Mouse (Mus musculus) frontal cortex, adult (tissue): ENCODE measurements around the gene Morf4l1.

Experiments used
- ATAC-seq: cut with Nextera tagmentation; 2 replicates; pipeline ENCODE4 v1.9.2; 2017; ENCODE audit warnings: mild to moderate bottlenecking, moderate library complexity, mixed read lengths; ENCODE audit not compliant: low TSS enrichment

The Morf4l1 gene

DNA sequence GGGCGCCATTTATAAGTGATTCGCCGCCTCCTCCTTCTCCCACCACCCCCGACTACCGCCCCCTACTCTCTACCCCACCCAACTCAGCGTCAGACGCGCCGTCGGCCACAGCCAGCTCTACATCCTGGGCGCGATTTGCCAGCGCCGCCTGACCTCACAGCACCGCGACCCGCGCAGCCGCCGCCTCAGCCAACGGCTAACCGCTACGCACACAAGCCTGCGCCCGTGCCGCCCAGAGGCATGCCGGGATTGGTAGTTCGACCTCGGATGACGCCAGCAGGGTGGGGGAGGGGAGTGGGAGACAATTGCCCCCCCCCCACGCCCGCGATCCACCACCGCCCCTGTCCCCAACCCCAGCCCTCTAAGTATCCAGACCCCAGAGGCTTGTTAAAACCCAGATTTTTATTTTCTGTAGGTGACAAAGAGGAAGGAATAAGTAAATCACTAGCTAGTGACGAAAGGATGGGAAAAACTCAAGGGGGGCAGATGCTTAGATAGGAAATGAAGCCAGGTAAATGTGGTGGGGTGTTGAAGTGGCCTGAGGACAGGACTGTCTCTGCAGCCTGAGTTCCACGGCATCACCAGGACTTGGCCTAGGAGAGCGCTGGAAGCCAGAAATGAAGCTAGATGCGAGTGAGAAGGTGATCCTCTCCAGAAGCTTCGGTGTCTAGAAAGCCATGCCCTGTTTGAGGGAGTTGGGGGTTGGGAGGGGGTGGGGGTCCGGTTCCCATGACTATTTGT, at the start of gene Morf4l1:
Morf4l1 (minus strand) TSS at position 208 of the 741 bp plus-strand sequence.
- peak; percentile 95 for ATAC-seq

- no peak for ATAC-seq
Measured at GRCm38 (mm10) chr9:90163749-90164095, 49.1 kb upstream of the Morf4l1 start.

DNA sequence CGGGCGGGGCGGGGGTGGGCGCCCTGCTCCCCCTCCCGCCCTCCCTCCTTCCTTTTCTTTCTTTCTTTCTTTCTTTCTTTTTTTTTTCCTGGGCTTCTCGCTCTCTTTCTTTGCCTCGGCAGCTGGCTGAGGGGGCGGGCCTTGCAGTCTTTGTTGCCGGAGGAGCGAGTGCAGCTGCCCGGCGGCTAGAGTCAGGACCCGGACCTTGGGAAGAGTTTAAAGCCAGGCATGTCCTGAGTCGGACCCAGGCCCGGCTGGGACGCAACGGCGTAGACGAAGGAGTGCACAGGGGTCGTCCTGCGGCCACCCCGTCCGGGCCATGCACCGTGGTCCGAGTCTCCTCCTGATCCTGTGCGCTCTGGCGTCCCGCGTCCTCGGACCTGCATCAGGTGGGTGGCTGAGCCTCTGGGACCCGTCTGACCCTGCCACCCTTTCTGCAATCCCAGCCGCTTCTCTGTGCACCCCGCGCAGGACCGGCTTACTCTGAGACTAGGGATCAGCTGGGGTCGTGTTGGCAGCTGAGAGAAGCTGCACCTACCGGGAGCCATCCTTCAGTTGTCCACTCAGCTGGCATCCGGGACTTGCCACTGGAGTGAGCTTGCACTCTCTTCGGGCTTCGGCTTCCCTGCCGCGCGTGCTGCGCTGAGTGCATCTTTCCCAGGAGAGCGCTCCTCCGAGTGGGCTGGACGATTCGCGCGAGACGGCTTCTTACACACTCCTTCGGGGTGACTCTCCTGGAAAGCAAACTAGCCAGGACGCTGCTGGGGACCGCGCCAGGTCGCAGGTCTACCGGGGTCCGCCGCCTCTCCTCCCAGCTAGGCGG, 48.6 kb upstream of the Morf4l1 start, which contains the start of gene Adamts7:
Adamts7 (plus strand) TSS at position 144 of the 823 bp plus-strand sequence.
- ATAC-seq: peak; percentile 80

DNA sequence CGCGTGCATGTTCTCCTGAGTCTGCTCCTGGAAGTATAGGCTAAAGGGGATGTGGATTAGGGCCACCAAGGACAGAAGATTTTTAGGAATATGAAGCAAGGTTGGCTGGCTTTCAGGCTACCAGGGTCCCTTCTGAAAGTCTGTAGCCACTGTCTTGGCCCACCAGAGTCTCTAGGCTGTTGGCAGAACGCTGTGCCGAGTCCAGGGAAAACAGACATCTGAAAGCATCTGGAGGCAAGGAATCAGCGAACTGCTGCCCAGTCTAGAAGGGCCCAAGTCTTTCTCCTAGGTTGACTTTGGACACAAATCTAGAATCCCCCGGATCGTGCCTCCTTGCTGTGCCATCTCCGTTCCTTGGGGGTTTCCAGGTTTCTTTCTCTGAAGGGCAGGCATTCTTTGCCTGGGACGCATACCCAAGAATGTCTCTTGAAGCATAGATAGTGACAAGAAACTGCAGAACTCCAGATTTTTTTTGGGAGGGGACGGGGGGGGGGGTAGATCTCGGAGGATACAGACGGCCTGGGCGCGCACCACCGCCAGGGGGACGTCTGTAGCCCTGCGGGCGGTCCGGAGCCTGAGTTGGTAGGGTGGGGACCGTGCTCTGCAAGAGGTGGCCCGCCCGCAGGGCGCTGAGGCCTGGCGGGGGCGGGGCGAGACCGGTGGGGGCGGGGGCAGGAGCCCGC, 47.8 kb upstream of the Morf4l1 start:
- peak; percentile 53 for ATAC-seq

DNA sequence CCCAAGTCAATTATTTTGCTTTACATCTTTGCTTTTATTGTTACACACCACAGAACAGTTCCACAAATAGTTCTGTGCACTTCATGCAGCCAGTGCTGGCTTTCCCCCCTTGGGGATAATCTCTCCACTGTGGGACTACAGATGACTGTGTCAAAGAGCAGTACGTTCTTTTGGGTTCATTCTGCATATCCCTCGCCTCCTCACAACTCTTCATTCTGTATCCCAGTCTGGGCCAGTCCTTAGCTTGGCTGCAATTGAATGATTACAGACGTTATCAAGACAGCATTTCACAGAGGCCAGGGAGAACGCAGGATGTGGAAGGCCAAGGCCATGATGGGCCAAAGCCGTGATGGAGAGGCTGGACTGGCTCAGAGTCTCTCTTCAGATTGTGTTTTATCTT, 32.3 kb upstream of the Morf4l1 start:
- no peak for ATAC-seq

DNA sequence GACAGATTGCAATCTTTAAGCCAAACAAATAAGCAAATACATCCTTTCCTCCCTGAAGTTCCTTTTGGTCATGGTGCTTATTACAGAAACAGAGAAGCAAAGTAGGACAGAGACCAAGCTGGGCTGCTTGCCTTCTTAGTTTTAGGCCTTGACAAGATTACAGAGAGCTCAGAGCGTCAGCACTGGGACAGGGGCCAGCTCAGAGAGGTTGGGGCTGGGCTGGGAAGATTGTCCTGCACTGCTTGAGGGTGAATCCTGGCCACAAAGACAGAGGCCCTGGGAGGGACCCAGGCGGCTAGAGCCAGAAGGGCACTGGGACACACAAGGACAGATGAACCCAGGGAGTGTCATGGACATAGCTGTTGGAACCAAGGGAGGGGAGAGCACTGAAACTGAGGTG, 31.2 kb upstream of the Morf4l1 start:
- ATAC-seq: no peak

GRCm38 (mm10) chr9:90136678-90136965, 22.0 kb upstream of the Morf4l1 start:
- no peak for ATAC-seq

- no peak for ATAC-seq
Measured at GRCm38 (mm10) chr9:90135963-90136677, 21.5 kb upstream of the Morf4l1 start.

DNA sequence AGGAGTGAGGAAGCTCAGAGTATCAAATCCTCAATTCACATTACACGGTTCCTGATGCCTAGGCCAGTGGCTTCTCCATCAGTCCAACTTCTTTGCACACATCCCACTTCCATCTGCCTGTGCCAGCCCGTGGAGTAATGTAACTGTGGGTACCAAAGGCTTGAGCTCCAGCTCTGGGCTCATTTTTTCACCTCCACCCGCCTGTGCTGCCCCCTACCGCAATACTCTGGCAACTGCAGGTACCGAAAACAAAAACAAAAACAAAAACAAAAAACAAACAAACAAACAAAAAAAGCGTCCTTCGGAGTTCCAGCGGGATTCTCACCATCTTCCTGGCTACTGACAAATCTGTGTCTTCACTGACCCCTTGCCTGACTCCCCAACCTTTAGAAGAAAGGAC, 20.9 kb upstream of the Morf4l1 start:
- no peak for ATAC-seq

DNA sequence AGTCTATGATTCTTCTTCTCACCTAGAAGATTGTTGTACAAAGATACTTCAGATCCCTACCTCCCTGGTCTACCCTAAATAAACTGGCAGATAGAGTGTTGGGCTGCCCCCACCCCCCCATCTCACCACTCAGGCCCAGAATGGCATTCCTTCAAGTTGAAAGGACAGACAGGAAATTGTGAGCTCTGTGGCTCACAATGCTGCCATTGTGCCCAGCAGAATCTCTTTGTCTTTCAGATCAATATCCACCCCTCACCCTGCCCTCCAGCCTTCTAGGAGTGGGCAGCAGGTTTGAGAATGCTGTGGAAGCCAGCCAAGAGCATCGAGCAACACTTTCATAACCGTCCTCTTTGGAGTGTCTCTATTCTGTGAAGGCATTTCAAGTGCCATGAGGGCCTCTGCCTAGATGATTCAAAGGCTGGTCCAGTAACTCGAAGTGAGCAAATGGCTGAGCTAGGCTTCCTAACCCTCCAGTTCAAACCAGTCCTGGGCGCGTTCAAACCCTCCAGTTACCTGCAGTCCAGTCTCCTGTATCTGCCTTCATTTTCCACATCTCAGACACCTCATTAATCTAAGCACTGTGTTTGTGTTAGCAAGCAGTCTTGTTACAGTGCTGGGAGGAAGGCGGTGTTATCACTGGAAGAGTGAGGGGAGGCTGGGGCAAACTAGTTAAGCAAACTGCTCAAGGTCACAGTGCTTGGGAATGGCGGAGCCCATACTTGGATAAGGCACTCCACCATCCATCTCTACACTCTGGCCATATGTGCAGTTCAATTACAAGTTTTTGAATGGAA, 19.2 kb upstream of the Morf4l1 start:
- no peak for ATAC-seq

GRCm38 (mm10) chr9:90128636-90129201, 14.1 kb upstream of the Morf4l1 start:
- no peak for ATAC-seq

DNA sequence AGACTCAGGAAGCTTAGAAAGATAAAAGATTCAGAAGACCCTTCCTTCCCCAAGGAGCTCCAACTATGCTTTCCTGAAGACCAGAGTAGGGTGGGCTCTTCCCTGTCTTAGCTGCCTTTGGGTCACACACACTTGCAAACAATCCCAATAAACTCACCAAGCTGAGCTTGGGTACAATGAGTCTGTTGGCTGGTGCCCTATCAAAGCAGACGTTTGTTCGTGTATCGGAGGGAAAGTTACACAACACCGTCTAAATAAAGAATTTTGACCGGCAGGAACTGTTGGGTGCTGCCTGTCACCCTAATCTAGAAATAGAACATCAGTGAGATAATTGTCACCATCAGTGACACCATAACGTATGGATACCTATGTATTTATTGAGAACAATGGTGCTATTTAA, 12.6 kb upstream of the Morf4l1 start:
- no peak for ATAC-seq

DNA sequence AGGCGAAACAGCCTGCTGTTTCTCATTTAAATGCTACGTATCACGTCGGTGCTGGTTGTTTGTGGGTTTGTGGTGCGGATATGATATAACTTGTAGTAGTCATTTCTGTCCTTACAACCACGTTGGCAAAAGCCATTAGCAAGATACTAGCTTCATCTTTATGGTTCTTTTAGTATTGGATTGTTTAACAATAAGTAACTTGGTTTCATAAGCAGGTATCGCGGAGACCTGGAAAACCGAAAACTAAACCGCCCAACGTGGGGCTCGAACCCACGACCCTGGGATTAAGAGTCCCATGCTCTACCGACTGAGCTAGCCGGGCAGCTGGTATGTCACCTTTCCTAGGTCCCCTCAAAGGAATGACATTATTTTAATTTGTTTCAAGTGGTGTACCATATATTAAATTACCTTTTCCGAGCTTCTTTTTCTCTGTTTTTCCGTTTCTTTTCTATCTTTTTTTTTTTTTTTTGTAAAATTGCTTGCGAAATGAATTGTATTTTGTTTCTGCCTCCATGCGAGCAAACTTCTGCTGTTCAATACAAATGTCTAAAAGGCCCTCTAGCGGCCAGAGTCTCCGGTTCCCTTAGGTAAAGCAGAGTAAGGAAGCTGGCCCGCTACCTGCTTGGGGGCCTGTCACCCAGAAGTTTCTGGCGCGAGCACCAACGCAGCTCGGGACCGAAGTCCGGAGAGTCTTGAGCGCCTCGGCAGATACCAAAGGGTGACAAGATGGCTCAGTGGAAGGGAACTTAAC, 11.9 kb upstream of the Morf4l1 start:
- peak; percentile 89 for ATAC-seq

DNA sequence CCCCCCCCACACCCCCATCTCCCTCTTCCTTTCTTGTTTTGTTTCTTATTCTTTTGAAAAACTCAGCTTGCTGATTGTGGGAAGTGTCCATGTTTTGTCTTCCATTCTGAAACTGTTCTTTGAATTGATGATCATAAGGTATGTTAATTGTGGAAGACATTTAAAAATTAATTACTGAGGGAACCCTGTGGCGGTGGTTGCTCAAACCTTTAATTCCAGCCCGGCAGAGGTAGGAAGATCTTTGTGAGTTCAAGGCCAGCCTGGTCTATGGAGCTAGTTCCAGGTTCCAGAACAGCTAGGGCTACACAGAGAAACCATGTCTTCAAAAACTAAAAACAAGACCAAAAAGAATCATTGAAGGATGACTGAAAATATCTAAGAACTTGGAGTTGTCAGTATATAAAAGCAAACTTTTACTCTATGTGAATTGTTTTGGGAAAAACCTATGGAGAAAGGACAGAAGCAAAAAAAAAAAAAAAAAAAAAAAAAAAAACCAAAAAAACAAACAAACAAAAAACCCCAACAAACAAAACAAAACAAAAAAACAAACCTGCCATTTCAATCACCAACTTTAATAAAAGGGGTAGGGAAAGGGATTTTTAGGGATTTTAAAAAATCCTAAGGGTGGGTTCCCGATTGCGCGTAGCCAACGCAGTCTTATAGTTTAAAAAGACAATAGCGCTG, 11.0 kb upstream of the Morf4l1 start:
- no peak for ATAC-seq

DNA sequence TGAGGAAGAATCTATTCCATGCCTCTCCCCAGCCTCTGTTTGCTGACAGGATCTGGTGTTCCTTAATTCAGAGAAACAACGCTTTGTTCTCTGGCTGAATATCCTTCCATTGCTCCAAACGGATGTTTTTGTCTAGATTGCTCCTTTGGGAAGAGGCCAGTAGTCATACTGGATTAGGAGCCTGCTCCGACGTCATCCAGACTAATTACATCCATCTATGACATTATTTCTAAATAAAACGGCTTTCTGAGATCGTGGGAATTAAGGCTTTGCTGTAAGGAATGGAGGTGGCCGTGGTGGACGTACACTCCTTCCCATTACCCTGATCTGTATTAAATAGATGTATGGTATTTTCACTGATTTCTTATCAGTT, 10.3 kb upstream of the Morf4l1 start:
- no peak for ATAC-seq

GRCm38 (mm10) chr9:90124156-90124872, 9.7 kb upstream of the Morf4l1 start:
- peak; percentile 46; the same call in 1 of the 2 replicates for ATAC-seq

DNA sequence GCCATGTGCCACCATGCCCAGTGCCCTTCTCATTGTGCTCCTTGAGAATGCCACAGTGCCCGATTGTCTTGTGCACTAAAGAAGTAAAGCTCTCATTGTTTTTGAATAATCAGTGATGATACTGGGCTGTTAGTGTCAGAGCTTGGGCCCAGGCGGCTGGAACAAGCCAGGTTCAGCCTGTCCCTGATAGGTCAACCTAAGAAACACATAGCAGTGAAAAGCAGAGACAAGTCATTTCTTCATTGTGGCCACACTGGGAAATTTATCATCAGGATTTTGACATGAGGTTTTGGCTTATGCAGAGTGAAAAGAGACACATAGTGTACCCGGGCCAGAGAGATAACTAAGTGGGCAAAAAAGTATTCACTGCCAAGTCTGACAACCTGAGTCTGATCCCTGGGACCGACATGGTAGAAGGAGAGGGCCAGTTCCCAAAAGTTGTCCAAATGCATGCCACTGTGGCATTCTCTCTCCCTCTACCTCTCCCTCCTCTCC, 7.7 kb upstream of the Morf4l1 start:
- ATAC-seq: no peak

- no peak for ATAC-seq
Measured at GRCm38 (mm10) chr9:90117234-90117633, 2.7 kb upstream of the Morf4l1 start.

DNA sequence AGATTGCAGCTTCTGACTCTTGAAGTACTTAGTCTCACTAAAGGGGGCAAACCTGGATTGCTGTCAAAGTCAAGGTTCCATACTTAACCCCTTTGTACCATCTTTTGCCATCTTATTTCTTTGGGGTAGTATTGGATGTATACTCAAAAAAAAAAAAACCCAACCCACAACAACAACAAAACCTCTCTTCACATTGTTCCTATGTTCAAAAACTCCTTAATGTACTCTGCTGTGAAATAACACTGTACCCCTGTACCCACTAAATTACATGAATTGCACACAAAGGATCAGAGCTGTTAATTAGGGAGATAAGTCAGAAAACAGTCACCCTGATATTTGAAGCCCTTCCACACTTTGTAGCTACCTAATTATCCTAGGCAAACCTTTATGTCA, 730 bp upstream of the Morf4l1 start:
- no peak for ATAC-seq
